Mouse (Mus musculus): ENCODE results near the gene Oas1d. TPM values are rescaled to one million over a fixed set of nuclear protein-coding genes. Genes with fewer than 3 reads are reported as not detected.

Oas1d gene
- polyA plus RNA-seq, 1 experiment from 2014 or later = not detected

Other genes with a start within 250 kb of the Oas1d start
- 59.9 and 61.1 TPM in 2 replicates for gene Dtx1, start 202.6 kb upstream of the Oas1d start, polyA plus RNA-seq (2015; fragmentation: Nextera tagmentation; extraction: Ambion mirVana)
- gene Oas2, start 164.7 kb upstream of the Oas1d start, polyA plus RNA-seq (2015; fragmentation: Nextera tagmentation; extraction: Ambion mirVana) = 0.20 and 0.46 TPM in 2 replicates
- gene Oas3, start 136.9 kb upstream of the Oas1d start, polyA plus RNA-seq (2015; fragmentation: Nextera tagmentation; extraction: Ambion mirVana) = 0.60 and 0.87 TPM in 2 replicates
- 0.18 and 0.31 TPM in 2 replicates for gene Oas1e, start 119.0 kb upstream of the Oas1d start, polyA plus RNA-seq (2015; fragmentation: Nextera tagmentation; extraction: Ambion mirVana)
- 0.55 and 0.65 TPM in 2 replicates for gene Oas1c, start 102.0 kb upstream of the Oas1d start, polyA plus RNA-seq (2015; fragmentation: Nextera tagmentation; extraction: Ambion mirVana)
- gene Oas1f, start 67.2 kb upstream of the Oas1d start, polyA plus RNA-seq (2015; fragmentation: Nextera tagmentation; extraction: Ambion mirVana) = not detected in 2 replicates
- not detected in 2 replicates for gene Oas1h, start 53.1 kb upstream of the Oas1d start, polyA plus RNA-seq (2015; fragmentation: Nextera tagmentation; extraction: Ambion mirVana)
- gene Oas1g, start 26.9 kb upstream of the Oas1d start, polyA plus RNA-seq (2015; fragmentation: Nextera tagmentation; extraction: Ambion mirVana) = 0.37 and 1.4 TPM in 2 replicates
- 1.5 and 4.1 TPM in 2 replicates for gene Oas1a, start 7.0 kb upstream of the Oas1d start, polyA plus RNA-seq (2015; fragmentation: Nextera tagmentation; extraction: Ambion mirVana)
- gene Rph3a, start 95.6 kb downstream of the Oas1d start, polyA plus RNA-seq (2015; fragmentation: Nextera tagmentation; extraction: Ambion mirVana) = 22.1 and 25.6 TPM in 2 replicates